Mouse (Mus musculus): ENCODE results near the gene Nr4a2. TPM values are rescaled to one million over a fixed set of nuclear protein-coding genes. Genes with fewer than 3 reads are reported as not detected.

The Nr4a2 gene
- total and polyA plus RNA-seq, 3 experiments = 2.0 TPM; not detected in 1

- Histone ChIP-seq H3K9ac (ENCODE audit: control insufficient read depth, low read depth, low read length, poor library complexity, severe bottlenecking) (no peak overlapping the region), H3K27ac (ENCODE audit: control insufficient read depth, low read depth, low read length) (no peak overlapping the region), H3K4me1 (ENCODE audit: control insufficient read depth in 1 of 2, insufficient read depth in 2 of 2, low read length in 2 of 2) (0 out of 4 replicates have a peak, but pooled peaks cover 0 to 3% of the 10 kb centered on the region in 2 experiments), H3K36me3 (ENCODE audit: control insufficient read depth in 1 of 2, insufficient read depth in 2 of 2, low read length in 2 of 2) (peaks cover 0 to 2% of the 10 kb centered on the region in 2 experiments; a peak in 1 of 4 replicates), H3K79me2 (ENCODE audit: control insufficient read depth, insufficient read depth, low read length, poor library complexity) (no peaks in the 10 kb centered on the region; the same call in 1 of the 2 replicates), H3K27me3 (ENCODE audit: control insufficient read depth in 1 of 2, insufficient read depth in 2 of 2, low read length in 2 of 2) (no peaks in the 10 kb centered on the region), H3K9me3 (replicated peaks; ENCODE audit: insufficient read depth, low read length) (no peaks in the 10 kb centered on the region), H3K4me3 (ENCODE audit: control insufficient read depth in 1 of 2, insufficient read depth in 1 of 2, low read depth in 2 of 2, low read length in 2 of 2) (no peak overlapping the region)
- TF ChIP-seq MYB (IDR thresholded peaks at IDR 0.05; ENCODE audit: low read depth, low read length) (no peak), RAD21 (IDR thresholded peaks at IDR 0.05; ENCODE audit: low read depth, low read length) (no peak), MAZ (IDR thresholded peaks at IDR 0.05; ENCODE audit: low read depth, low read length) (no peak), CHD1 (IDR thresholded peaks at IDR 0.05; ENCODE audit: low read depth, low read length) (no peak), MEF2A (IDR thresholded peaks at IDR 0.05; ENCODE audit: extremely low read depth, insufficient replicate concordance, low read depth, low read length, poor library complexity, severe bottlenecking) (no peak), MAFK (IDR thresholded peaks at IDR 0.05; ENCODE audit: borderline replicate concordance, low read depth, low read length) (no peak)
- no peak for DNase-seq (ENCODE audit: low read depth, low spot score)
Measured at GRCm38 (mm10) chr2:57111791-57112538, 11.8 kb downstream of the Nr4a2 start.

GRCm38 (mm10) chr2:57111011-57111790 is 12.6 kb downstream of the Nr4a2 start:
- Histone ChIP-seq H3K27me3 (ENCODE audit: control insufficient read depth in 1 of 2, insufficient read depth in 2 of 2, low read length in 2 of 2) (no peaks in the 10 kb centered on the region), H3K9ac (ENCODE audit: control insufficient read depth, low read depth, low read length, poor library complexity, severe bottlenecking) (no peak overlapping the region), H3K4me3 (ENCODE audit: control insufficient read depth in 1 of 2, insufficient read depth in 1 of 2, low read depth in 2 of 2, low read length in 2 of 2) (no peak overlapping the region), H3K9me3 (replicated peaks; ENCODE audit: insufficient read depth, low read length) (no peaks in the 10 kb centered on the region), H3K79me2 (ENCODE audit: control insufficient read depth, insufficient read depth, low read length, poor library complexity) (no peaks in the 10 kb centered on the region; the same call in 1 of the 2 replicates), H3K27ac (ENCODE audit: control insufficient read depth, low read depth, low read length) (no peak overlapping the region), H3K36me3 (ENCODE audit: control insufficient read depth in 1 of 2, insufficient read depth in 2 of 2, low read length in 2 of 2) (peaks cover 0 to 2% of the 10 kb centered on the region in 2 experiments; a peak in 1 of 4 replicates), H3K4me1 (ENCODE audit: control insufficient read depth in 1 of 2, insufficient read depth in 2 of 2, low read length in 2 of 2) (0 out of 4 replicates have a peak, but pooled peaks cover 0 to 3% of the 10 kb centered on the region in 2 experiments)
- DNase-seq (ENCODE audit: low read depth, low spot score) = no peak
- no peak for TF ChIP-seq CHD2 (IDR thresholded peaks at IDR 0.05; ENCODE audit: low read length)

GRCm38 (mm10) chr2:57110401-57110800 is 13.4 kb downstream of the Nr4a2 start:
- Histone ChIP-seq H3K4me1 (ENCODE audit: control insufficient read depth in 1 of 2, insufficient read depth in 2 of 2, low read length in 2 of 2) (0 out of 4 replicates have a peak, but pooled peaks cover 0 to 3% of the 10 kb centered on the region in 2 experiments), H3K36me3 (ENCODE audit: control insufficient read depth in 1 of 2, insufficient read depth in 2 of 2, low read length in 2 of 2) (peaks cover 0 to 2% of the 10 kb centered on the region in 2 experiments; a peak in 1 of 4 replicates), H3K79me2 (ENCODE audit: control insufficient read depth, insufficient read depth, low read length, poor library complexity) (no peaks in the 10 kb centered on the region; the same call in 1 of the 2 replicates), H3K4me3 (ENCODE audit: control insufficient read depth in 1 of 2, insufficient read depth in 1 of 2, low read depth in 2 of 2, low read length in 2 of 2) (no peak overlapping the region), H3K9me3 (replicated peaks; ENCODE audit: insufficient read depth, low read length) (no peaks in the 10 kb centered on the region), H3K27me3 (ENCODE audit: control insufficient read depth in 1 of 2, insufficient read depth in 2 of 2, low read length in 2 of 2) (no peaks in the 10 kb centered on the region), H3K27ac (ENCODE audit: control insufficient read depth, low read depth, low read length) (no peak overlapping the region), H3K9ac (ENCODE audit: control insufficient read depth, low read depth, low read length, poor library complexity, severe bottlenecking) (no peak overlapping the region)
- no peak for TF ChIP-seq ZKSCAN1 (IDR thresholded peaks at IDR 0.05; ENCODE audit: low read depth, low read length)
- DNase-seq (ENCODE audit: low read depth, low spot score) = no peak
